Mouse (Mus musculus) brain, embryonic 14.5 days (tissue): ENCODE results near the gene Palm3.

Experiments
- CTCF ChIP-seq: fragments of 200-500 bp; IDR thresholded peaks from 2 replicates; pipeline ENCODE4 v1.5.1; 2012; ENCODE audit warnings: inconsistent platforms, mild to moderate bottlenecking, moderate library complexity, borderline replicate concordance; ENCODE audit not compliant: insufficient read depth, insufficient read length; ENCODE audit errors: extremely low read depth
- POLR2A ChIP-seq: fragments of 200-500 bp; IDR thresholded peaks from 2 replicates; pipeline ENCODE4 v1.6.1; 2012; ENCODE audit warnings: mild to moderate bottlenecking, inconsistent platforms, borderline replicate concordance; ENCODE audit not compliant: poor library complexity, insufficient read depth, insufficient read length, severe bottlenecking; ENCODE audit errors: extremely low read depth

GRCm38 (mm10) chr8:83997511-83998141 lies 23.6 kb upstream of the Palm3 start, which contains the start of gene Samd1:
- no peak for TF ChIP-seq CTCF
- TF ChIP-seq POLR2A = no peak
